Mouse (Mus musculus): ENCODE data around the gene Slc29a1. TPM values are rescaled to one million over a fixed set of nuclear protein-coding genes. Genes with fewer than 3 reads are reported as not detected.

Slc29a1 gene
- polyA plus RNA-seq, 1 experiment from 2014 or later: 40.3 TPM

GRCm38 (mm10) chr17:45582188-45582587 is 17.2 kb downstream of the Slc29a1 start:
- WGBS: 88% methylated on average over 6 of the region's 6 CpGs
- DNase-seq (ENCODE audit: low spot score): no peak
- H3K4me1 ChIP-seq: peaks cover 31% of the 10 kb centered on the region
- no peaks in the 10 kb centered on the region for H3K27me3 ChIP-seq (ENCODE audit: low read depth, poor library complexity, severe bottlenecking)
- peaks cover 15% of the 10 kb centered on the region for H3K36me3 ChIP-seq
- no peak overlapping the region for H3K27ac ChIP-seq
- no peaks in the 10 kb centered on the region for H3K9me3 ChIP-seq (replicated peaks)
- H3K4me3 ChIP-seq: no peak overlapping the region

GRCm38 (mm10) chr17:45581567-45581983 is 17.8 kb downstream of the Slc29a1 start:
- Histone ChIP-seq H3K36me3 (peaks cover 9% of the 10 kb centered on the region), H3K4me3 (no peak overlapping the region), H3K27ac (peak overlapping the region; percentile 25; the same call in 1 of the 2 replicates), H3K9me3 (replicated peaks) (no peaks in the 10 kb centered on the region), H3K4me1 (peaks cover 31% of the 10 kb centered on the region), H3K27me3 (ENCODE audit: low read depth, poor library complexity, severe bottlenecking) (no peaks in the 10 kb centered on the region)
- peak; percentile 79 for DNase-seq (ENCODE audit: low spot score)
- 16% methylated on average over 2 of the region's 2 CpGs for WGBS

GRCm38 (mm10) chr17:45580958-45581477 is 18.4 kb downstream of the Slc29a1 start:
- H3K9me3 ChIP-seq (replicated peaks): no peaks in the 10 kb centered on the region
- WGBS: 50% methylated on average over 12 of the region's 12 CpGs
- peaks cover 3% of the 10 kb centered on the region; the same call in 1 of the 2 replicates for H3K36me3 ChIP-seq
- H3K27ac ChIP-seq: peak overlapping the region; percentile 25; the same call in 1 of the 2 replicates
- no peaks in the 10 kb centered on the region for H3K27me3 ChIP-seq (ENCODE audit: low read depth, poor library complexity, severe bottlenecking)
- H3K4me3 ChIP-seq: no peak overlapping the region
- no peak for DNase-seq (ENCODE audit: low spot score)
- peaks cover 29% of the 10 kb centered on the region for H3K4me1 ChIP-seq

- WGBS: 81% methylated on average over 4 of the region's 4 CpGs
- Histone ChIP-seq H3K9me3 (replicated peaks) (no peaks in the 10 kb centered on the region), H3K27ac (no peak overlapping the region), H3K4me1 (peaks cover 21% of the 10 kb centered on the region), H3K27me3 (ENCODE audit: low read depth, poor library complexity, severe bottlenecking) (no peaks in the 10 kb centered on the region), H3K4me3 (no peak overlapping the region), H3K36me3 (no peaks in the 10 kb centered on the region)
- no peak for DNase-seq (ENCODE audit: low spot score)
Measured at GRCm38 (mm10) chr17:45579554-45579953, 19.9 kb downstream of the Slc29a1 start.

- no peaks in the 10 kb centered on the region for H3K27me3 ChIP-seq (ENCODE audit: low read depth, poor library complexity, severe bottlenecking)
- DNase-seq (ENCODE audit: low spot score): no peak
- no peaks in the 10 kb centered on the region for H3K9me3 ChIP-seq (replicated peaks)
- H3K27ac ChIP-seq: no peak overlapping the region
- WGBS: 75% methylated on average over 7 of the region's 7 CpGs
- no peaks in the 10 kb centered on the region for H3K36me3 ChIP-seq
- H3K4me1 ChIP-seq: peaks cover 21% of the 10 kb centered on the region
- no peak overlapping the region for H3K4me3 ChIP-seq
Measured at GRCm38 (mm10) chr17:45578843-45579242, 20.6 kb downstream of the Slc29a1 start.

- Histone ChIP-seq H3K36me3 (no peaks in the 10 kb centered on the region), H3K9me3 (replicated peaks) (no peaks in the 10 kb centered on the region), H3K27me3 (ENCODE audit: low read depth, poor library complexity, severe bottlenecking) (no peaks in the 10 kb centered on the region), H3K4me3 (no peak overlapping the region), H3K4me1 (peaks cover 21% of the 10 kb centered on the region), H3K27ac (no peak overlapping the region)
- 78% methylated on average over 5 of the region's 5 CpGs for WGBS
- DNase-seq (ENCODE audit: low spot score): no peak
Measured at GRCm38 (mm10) chr17:45578242-45578641, 21.2 kb downstream of the Slc29a1 start.

- H3K9me3 ChIP-seq (replicated peaks): no peaks in the 10 kb centered on the region
- 91% methylated on average over 8 of the region's 8 CpGs for WGBS
- H3K4me3 ChIP-seq: no peak overlapping the region
- H3K4me1 ChIP-seq: peaks cover 32% of the 10 kb centered on the region
- H3K27me3 ChIP-seq (ENCODE audit: low read depth, poor library complexity, severe bottlenecking): no peaks in the 10 kb centered on the region
- peaks cover 23% of the 10 kb centered on the region for H3K36me3 ChIP-seq
- DNase-seq (ENCODE audit: low spot score): no peak
- peak overlapping the region; percentile 97 for H3K27ac ChIP-seq
Measured at GRCm38 (mm10) chr17:45575123-45575897, 24.1 kb downstream of the Slc29a1 start.

- Histone ChIP-seq H3K36me3 (peaks cover 33% of the 10 kb centered on the region), H3K9me3 (replicated peaks) (no peaks in the 10 kb centered on the region), H3K4me3 (peak overlapping the region; percentile 77), H3K27ac (peak overlapping the region; percentile 97), H3K27me3 (ENCODE audit: low read depth, poor library complexity, severe bottlenecking) (no peaks in the 10 kb centered on the region), H3K4me1 (peaks cover 31% of the 10 kb centered on the region)
- 5% methylated on average over 17 of the region's 17 CpGs for WGBS
- peak; percentile 79 for DNase-seq (ENCODE audit: low spot score)
Measured at GRCm38 (mm10) chr17:45574129-45574761, 25.2 kb downstream of the Slc29a1 start.

- Histone ChIP-seq H3K36me3 (peaks cover 38% of the 10 kb centered on the region), H3K9me3 (replicated peaks) (no peaks in the 10 kb centered on the region), H3K27me3 (ENCODE audit: low read depth, poor library complexity, severe bottlenecking) (no peaks in the 10 kb centered on the region), H3K27ac (peak overlapping the region; percentile 97), H3K4me3 (peak overlapping the region; percentile 77), H3K4me1 (peaks cover 31% of the 10 kb centered on the region)
- peak; percentile 98 for DNase-seq (ENCODE audit: low spot score)
- WGBS: under 1% methylated on average over 18 of the region's 18 CpGs
Measured at GRCm38 (mm10) chr17:45573780-45574123, 25.7 kb downstream of the Slc29a1 start.

- H3K4me3 ChIP-seq: peak within 1 kb of the TSS; percentile 77
- H3K9me3 ChIP-seq (replicated peaks): no peaks in the 10 kb centered on the region
- H3K27me3 ChIP-seq (ENCODE audit: low read depth, poor library complexity, severe bottlenecking): no peaks in the 10 kb centered on the region
- H3K4me1 ChIP-seq: peaks cover 31% of the 10 kb centered on the region
- WGBS: under 1% methylated on average over 41 of the region's 41 CpGs
- peak; percentile 100 for DNase-seq (ENCODE audit: low spot score)
- H3K36me3 ChIP-seq: peaks cover 44% of the 10 kb centered on the region
- H3K27ac ChIP-seq: peak within 1 kb of the TSS; percentile 97
Measured at GRCm38 (mm10) chr17:45573087-45573779, 26.2 kb downstream of the Slc29a1 start, which contains the start of gene Hsp90ab1. TSS of gene Hsp90ab1 (minus strand) at chr17:45573271.

GRCm38 (mm10) chr17:45572103-45573086 is 27.0 kb downstream of the Slc29a1 start:
- Histone ChIP-seq H3K27me3 (ENCODE audit: low read depth, poor library complexity, severe bottlenecking) (no peaks in the 10 kb centered on the region), H3K27ac (peak overlapping the region; percentile 97), H3K9me3 (replicated peaks) (no peaks in the 10 kb centered on the region), H3K4me1 (peaks cover 31% of the 10 kb centered on the region), H3K4me3 (peak overlapping the region; percentile 77), H3K36me3 (peaks cover 52% of the 10 kb centered on the region)
- DNase-seq (ENCODE audit: low spot score): peak; percentile 92
- WGBS: under 1% methylated on average over 56 of the region's 57 CpGs

- Histone ChIP-seq H3K36me3 (peaks cover 76% of the 10 kb centered on the region), H3K4me3 (no peak overlapping the region), H3K4me1 (peaks cover 41% of the 10 kb centered on the region), H3K9me3 (replicated peaks) (no peaks in the 10 kb centered on the region), H3K27me3 (ENCODE audit: low read depth, poor library complexity, severe bottlenecking) (no peaks in the 10 kb centered on the region), H3K27ac (no peak overlapping the region)
- no peak for DNase-seq (ENCODE audit: low spot score)
- 87% methylated on average over 4 of the region's 4 CpGs for WGBS
Measured at GRCm38 (mm10) chr17:45569999-45570398, 29.4 kb downstream of the Slc29a1 start.
